Mouse (Mus musculus): ENCODE measurements around the gene Slc5a11. TPM values are rescaled to one million over a fixed set of nuclear protein-coding genes. Genes with fewer than 3 reads are reported as not detected.

The Slc5a11 gene
- total RNA-seq (2023) = not detected

DNA sequence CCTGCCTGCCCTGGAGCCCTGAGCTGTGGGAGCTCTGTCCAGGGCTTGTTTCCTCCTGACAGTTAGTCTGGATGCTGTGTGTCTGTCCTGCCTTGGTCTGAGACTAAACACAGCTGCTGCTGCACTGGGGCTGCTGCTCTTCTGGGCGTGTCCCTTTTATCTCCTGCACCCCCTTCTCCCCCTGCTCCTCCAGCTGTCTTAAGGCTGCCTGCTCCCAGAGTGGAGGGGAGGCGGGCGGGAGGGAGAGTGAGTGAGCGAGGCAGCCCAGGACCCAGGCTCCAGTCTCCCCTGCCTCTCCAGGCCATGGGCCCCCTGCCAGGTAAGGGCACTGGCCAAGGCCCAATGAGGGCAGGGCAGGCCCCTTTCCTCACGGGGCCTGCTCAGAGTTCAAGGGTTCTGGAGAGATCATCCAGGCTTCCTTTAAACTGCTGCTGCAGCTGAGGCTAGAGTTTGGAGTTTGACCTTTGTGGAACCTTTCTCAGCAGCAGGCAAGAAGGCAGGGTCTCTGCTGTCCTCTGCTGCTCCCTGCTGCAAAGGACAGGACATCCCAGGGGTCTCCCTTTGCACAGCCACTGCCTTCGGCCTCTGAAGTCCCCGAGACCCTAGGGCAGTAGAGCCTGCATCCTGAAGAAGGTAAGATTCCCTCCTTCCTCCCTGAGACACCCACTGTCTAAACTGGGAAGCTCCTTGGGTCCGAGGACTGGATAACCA is at the start of gene Slc5a11:
Gene Slc5a11 (plus strand): TSS at position 416 of the 711 bp plus-strand sequence.

Other genes starting within 250 kb of the Slc5a11 start
- 111 TPM for gene Rbbp6, start 249.1 kb upstream of the Slc5a11 start, total RNA-seq (2023)
- gene Tnrc6a, start 90.9 kb upstream of the Slc5a11 start, total RNA-seq (2023) = 108 TPM
- gene Lcmt1, start 155.0 kb downstream of the Slc5a11 start, total RNA-seq (2023) = 17.1 TPM
- gene Arhgap17, start 155.1 kb downstream of the Slc5a11 start, total RNA-seq (2023) = 55.6 TPM
- not detected for gene Aqp8, start 247.5 kb downstream of the Slc5a11 start, total RNA-seq (2023)

All from CD4-positive naive resting alpha-beta T cell, adult 57 days (primary cell).